Mouse (Mus musculus): ENCODE measurements around the gene Gdf15.

Gene Gdf15

DNA sequence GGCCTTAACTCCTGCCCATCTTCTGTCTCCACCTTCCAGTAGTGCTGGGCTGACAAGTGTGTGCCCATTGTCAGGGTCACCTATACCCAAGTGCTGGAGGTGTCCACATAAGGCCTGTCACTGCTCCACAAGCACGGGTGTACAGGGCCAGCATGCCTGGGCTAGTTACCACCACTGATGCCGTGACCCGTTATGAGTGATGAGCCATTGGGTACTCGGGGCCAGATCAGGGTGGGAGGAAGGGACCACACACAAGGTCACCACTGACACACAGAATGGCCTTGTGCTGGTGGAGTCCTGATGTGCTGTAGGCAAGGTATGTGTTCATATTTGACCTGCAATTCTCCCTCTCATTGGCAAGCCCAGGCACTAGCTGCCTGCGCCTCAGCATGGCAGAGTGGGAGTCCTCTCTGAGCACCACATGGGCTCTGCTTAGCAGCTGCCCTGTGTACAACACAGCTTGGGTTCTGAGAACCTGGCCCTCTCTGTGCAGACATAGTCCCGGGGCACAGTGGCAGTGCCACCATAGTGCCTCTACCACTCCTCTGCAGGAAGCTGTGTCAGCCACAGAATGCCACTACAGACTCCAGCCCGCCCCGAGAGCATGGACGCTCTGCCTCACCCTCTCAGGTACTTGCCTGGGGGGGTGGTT, 47.5 kb downstream of the Gdf15 start:
- DNase-seq (ENCODE audit: low read depth), result no peak

DNA sequence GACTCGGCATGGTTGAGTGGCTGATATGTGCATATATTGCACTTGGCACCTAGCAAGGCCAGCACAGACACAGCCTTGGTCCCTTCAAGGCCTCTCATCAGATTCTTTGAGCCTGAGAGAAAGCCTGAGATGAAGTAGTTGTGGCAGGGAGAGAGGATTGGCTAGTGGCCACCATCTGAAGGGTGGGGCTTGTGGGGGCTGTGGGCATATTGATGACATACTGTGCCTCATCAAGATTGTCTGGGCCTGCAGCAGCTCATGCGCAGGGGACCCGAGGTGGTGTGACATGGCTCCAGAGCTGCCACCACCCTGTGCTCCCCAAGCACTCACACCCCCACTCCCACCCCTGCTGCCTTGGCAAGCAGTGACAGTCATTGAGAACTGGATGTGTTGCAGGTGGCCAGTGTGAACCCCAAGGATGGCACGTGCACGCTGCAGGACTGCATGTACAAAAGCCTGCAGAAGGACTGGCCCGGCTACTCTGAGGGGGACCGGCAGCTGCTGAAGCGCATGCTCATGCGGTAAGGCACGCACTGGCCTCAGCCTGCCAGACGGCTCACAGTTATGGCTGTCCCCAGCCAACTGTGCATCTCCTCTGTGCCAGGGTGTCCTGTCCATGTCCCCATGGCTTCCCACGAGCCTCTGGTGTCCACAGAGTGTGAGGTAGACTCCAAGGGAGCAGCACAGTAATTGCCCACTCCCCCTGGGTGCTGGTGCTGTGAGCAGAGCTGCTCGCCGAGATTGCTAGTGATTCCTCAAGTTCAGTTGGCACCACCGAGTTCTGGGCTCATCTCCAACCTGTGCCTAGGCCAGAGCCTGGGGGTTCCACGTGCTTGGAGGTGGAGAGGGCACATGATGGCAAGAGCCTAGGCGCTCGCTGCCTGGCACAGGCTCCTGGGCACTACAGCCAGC, 48.5 kb downstream of the Gdf15 start:
- no peak for DNase-seq (ENCODE audit: low read depth)
